Mouse (Mus musculus): ENCODE results near the gene Card11.

The Card11 gene

DNA sequence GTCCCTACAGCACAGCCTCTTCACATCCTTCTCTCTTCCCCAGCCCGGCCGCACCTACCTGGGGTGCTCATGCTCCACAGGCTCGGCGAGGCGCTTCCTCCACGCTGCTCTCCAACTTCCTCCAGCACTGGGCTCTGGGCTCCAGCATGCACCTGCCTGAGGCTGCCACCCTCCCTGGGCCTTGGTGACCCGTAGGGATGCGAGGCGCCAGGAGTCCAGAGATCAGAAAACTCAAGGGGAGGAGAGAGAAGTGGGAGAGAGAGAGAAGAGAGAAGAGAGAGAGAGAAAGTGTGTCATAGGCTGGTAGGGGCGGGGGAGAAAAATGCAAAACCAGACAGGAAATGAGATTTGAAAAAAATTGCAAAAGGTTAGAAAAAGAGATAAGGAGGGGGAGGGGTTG is at the start of gene Card11:
Card11 (minus strand) TSS at position 234 of the 400 bp plus-strand sequence.
- no peak for ATAC-seq (ENCODE audit: low TSS enrichment)

DNA sequence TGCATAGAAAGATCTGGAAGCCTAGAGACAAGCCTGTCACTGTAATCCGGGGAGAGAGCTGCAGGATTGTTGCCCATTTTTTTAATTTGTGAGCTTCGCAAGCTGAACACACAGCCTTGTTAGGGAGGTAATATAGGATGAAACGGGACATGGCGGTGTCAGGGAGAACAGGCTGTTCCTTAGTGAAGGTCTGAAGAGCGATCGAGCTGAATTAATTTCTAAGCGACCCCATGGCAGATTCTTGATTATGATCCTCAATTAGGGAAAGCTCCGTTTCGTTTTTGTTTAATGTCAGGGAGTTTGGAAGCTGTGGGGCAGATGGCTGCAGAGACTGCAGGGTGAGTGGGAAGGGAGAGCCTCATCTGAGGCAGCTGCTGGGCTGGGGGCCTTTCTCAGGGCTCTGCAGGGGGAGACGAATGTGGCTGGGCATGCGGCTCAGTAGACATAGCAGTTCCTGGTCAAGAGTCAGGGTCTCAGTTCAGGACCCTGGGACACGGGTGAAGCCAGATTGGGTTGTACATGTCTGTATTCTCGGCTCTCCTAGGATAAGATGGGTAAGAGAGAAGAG is 47.4 kb upstream of the Card11 start:
- ATAC-seq (ENCODE audit: low TSS enrichment), result no peak

DNA sequence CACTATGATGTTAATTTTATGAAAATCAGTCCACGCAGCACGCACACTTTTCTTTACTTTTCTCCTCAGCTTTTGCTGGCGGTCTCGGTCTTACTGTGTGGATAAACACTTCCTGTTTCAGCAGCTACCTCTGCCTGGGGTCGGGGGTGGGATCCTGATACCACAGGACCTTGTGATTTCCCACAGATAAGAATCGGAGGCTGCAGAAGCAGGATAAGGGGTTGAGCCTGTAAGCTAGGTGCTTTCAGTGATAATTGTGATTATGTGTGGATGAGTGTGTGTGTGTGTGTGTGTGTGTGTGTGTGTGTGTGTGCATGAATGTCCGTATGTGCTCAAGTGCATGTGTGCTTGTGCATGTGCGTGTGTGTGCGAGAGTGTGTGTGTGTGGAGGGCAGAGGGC is 44.6 kb upstream of the Card11 start:
- ATAC-seq (ENCODE audit: low TSS enrichment), result no peak

DNA sequence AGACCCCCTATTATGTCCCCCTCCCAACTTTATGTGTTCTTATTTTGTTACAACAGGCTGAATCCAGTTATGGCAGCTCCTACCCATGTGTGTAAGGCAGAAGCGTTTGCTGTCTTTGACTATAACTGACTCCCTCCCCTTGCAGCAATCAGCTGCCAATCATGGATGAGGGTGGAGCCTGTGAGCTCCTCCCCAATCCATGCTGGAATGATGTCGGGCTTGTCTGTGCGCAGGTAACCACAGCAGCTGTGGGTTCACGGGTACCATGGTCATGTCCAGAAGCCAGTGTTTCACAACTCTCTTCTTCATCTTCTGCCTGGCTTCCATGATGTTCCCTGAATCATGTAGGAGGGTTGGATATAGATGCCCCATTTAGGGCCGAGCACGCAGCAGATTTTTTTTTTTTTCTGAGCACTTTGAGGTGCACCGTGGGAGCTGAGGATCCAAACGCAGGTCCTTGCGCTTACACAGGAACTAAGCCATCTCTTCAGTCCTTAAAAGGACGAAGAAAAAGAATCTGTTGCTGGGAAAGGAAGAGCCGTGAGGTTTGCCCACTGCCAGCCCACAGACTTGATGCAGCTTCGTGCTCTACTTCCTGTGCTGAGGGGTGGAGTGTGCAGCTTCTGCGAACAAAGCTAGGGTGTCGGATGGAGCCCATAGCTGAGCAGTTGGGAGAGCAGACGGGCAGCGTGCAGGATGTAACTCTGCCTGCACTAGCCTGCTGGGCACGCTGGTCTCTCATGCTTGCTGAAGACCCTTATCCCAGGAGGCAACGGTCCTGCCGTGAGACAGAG is 43.5 kb upstream of the Card11 start:
- ATAC-seq (ENCODE audit: low TSS enrichment), result peak; percentile 95

DNA sequence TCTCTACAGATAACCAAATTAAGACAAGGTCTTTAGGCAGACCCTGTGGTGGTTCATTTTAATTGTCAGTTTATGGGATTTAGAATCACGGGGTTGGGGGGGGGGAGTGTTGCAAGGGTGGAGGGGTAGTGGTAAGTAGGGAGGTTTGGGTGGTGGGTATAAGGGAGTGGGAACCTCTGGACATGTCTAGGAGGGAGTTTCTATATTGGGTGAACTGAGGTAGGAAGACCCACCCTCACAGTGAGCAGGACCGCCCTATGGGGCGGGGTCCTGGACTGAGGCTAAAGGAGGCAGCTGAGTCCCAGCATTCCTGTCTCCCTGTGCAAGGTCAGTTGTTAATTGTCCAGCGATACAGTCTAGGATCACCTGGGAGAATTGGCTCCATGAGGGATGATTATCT is 42.0 kb upstream of the Card11 start:
- no peak for ATAC-seq (ENCODE audit: low TSS enrichment)

DNA sequence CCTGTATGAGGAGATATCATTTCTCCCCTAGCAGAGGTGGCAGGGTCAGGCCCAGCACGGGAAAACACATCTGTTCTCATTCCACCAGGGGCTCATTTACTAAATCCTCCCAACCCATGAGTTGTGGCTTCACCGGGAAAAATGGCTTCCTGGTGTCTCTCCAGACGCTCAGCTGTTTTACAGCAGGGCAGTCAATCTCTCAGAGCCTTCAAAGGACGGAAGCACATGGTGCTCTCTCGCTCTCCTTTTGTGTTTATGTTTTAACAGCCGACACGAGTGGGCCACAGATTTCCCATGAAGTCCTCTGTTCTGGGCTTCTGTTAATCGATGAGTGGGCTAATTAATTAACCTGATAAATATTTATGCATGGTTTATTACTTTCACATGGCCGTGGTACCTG is 40.5 kb upstream of the Card11 start:
- no peak for ATAC-seq (ENCODE audit: low TSS enrichment)

DNA sequence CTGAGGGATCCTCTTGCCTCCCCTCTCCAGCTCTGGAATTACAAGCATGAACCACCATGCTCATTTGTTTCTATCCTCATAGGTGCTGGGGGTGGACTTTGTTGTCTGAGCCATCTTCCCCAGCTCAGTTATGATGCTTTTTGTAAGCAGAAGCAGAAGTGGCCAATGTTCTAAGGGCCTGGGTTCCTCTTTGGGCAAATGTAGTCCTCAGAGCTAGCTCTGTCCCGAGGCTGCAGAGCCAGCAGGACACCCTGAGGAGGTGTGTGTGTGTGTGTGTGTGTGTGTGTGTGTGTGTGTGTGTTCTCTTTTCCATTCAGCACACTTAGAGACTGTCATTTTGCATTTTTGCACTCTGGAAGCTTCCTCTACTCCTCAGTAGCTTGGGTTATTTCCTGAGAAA is 38.0 kb upstream of the Card11 start:
- ATAC-seq (ENCODE audit: low TSS enrichment), result no peak

DNA sequence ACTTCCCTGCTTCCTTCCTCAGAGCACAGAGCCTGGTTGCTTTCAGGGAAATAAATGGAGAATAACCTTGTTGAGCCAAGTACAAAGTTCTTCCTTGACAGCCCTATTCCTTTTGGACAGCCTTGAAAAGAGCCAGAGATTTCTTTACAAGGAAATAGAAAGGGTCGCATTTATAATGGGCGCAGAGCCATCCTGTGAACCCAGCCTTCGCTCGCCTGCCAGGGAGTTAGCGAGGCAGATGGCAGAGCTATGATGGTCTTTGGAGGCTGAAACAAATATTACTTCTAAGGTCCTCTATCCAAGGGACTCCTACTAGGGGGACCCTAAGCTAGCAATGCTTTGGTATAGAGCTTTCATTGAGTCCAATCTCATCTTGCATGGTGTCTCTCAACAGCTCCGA is 35.0 kb upstream of the Card11 start:
- no peak for ATAC-seq (ENCODE audit: low TSS enrichment)

DNA sequence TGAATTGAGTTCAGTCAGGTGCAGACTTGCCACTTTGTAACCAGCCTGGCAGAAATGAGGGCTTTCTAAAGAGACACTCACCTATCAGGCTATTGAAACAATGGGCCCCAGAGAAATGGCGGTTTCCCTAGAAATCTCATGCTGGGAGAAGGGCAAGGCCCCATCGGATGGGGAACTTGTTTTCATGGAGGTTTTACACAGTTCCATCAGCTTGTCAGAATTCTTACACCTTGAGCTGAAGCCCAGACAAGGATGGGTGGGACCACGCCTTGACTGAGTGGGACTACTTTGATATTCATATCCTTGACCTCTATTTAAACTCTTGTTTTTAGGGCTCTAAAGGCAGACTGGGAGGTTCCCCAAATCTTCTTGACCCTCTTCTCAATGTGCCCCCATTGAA is 33.9 kb upstream of the Card11 start:
- ATAC-seq (ENCODE audit: low TSS enrichment), result no peak

DNA sequence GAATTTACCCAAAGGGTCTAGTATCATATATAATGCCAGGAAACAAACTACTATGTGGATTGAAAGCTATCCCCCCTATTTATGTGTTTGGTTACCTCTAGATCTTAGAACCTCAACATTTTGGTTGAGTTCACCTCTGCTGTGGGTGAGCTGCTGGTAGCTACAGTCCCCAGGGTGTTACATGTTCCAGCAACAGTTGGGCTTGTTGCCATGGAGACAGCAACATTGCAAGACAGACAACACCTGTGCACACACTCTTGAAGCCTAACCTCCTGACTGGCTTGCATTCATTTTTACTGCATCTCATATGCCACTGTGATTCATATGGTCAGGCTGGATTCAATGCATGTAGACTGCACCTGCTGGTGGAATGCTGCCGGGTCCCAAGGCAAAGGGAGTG is 32.6 kb upstream of the Card11 start:
- no peak for ATAC-seq (ENCODE audit: low TSS enrichment)

DNA sequence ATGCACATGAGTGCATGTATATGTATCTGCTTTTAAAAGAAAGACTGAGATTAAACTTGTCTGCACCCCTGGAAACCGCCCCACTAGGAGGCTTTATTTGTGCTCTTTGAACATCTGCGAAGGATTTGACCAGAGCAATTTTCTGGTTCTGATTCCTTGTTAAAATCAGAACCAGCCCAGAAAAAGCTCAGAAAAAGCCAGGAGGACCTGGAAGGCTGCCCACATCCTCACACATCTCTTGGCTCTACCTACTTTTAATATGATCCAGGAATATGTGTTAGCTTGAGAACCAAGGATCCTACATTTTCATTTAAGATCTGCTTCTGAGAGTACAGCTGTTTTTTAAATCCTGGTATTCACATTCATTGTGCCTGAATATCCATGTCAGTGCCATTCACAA is 29.0 kb upstream of the Card11 start:
- ATAC-seq (ENCODE audit: low TSS enrichment), result 0 out of 2 replicates have a peak, but pooled peaks have one; percentile 20

DNA sequence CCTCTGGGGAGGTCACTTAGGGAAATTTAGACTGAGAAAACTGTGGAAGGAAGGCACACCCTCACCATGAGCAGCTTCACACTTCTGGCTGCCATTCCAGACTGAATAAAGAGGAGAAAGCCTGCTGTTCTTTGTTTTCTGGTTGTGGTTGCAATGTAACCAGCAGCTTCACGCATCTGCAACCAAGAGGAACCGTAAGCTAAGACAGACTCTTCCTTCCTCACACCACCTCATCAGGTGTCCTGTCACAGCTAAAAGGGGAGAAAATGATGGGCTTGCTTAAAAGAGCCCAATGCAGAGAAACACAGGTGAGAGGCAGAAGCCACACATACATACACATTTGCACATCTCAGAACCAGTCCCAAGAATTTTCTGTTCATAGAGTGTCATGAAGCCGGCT is 25.3 kb upstream of the Card11 start:
- no peak for ATAC-seq (ENCODE audit: low TSS enrichment)

DNA sequence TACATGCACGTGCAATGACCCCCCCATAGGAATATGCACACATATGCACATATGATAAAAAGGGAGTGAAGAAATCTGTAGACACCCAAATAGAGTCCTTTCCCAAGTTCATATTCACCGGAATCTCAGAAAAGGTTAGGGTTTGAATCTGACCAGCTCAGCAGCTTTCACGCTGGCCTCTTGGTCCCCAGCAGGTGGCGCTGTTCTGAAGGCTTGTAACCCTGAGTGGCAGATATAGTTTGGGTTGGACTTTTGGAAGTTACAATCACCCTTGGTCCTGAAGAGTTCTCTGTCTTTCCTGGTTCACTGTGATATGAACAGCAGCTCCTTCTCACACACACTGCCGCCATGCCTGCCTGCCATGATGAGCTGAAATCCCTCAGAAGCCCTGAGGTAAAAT is 24.1 kb upstream of the Card11 start:
- ATAC-seq (ENCODE audit: low TSS enrichment), result no peak

DNA sequence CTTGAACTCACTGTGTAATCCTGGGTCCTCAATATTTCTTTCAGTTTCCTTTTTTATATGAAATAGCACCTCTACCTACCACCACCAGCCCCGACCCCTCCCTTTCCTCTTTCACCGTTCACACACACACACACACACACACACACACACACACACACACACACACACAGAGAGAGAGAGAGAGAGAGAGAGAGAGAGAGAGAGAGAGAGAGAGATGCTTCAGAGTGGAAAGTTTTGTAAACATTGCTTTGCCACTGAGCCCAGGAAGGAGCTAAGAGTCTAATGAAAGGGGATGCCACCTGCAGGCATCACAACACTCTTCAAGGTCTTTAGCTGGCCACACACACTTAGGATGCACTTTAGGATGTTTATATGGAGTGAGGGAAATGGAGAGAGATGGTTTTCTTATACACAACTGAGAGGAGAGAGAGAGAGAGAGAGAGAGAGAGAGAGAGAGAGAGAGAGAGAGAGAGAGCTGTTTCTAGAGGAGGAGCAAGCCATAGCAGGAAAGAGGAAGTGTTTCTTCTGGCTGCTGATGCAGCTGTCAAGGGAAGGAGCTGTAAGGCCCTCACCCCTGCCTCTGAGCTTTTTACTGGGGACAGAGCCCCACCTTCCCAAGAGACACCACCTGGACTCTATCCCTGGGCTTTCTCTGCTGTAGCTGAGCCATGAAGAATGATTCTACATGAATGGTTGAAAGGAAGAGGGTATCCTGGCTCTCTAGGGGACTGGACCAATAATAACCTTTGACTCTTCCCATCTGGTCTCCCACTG is 17.7 kb upstream of the Card11 start:
- no peak for ATAC-seq (ENCODE audit: low TSS enrichment)

DNA sequence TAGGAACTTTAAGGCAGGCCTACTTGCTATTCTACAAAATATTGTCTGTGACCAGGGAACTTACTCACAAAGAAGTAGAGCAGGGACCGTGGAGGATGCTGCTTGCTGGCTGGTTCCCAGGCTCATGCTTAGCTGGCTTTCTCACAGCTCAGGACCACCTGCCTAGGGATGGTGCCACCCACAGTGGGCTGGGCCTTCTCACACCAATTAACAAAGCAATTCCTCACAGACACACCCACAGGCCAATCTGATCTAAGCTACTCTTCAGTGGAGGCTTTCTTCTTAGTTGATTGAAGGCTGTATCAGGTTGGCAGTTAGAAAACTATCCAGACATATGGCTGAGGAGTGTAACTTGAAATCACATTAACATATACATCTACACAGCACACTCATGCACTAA is 15.7 kb upstream of the Card11 start:
- ATAC-seq (ENCODE audit: low TSS enrichment), result no peak

DNA sequence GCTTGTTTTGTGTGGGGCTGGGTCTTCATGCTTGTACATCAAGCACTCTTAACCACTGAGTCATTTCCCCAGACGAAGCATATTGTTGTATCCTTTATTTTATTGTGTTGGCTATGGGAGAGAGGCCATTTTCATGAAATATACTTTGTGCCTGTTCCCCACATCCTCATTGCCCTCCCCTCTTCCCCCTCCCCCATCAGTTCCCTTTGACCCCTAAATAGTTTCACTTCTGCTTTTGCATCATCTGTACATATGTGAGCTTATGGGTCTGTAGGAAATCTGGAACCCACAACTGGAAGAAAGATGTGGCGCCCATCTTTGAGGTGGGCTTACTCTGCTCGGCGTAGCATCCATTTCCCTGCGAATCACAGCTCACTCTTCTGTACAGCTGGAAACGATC is 13.8 kb upstream of the Card11 start:
- ATAC-seq (ENCODE audit: low TSS enrichment), result no peak

DNA sequence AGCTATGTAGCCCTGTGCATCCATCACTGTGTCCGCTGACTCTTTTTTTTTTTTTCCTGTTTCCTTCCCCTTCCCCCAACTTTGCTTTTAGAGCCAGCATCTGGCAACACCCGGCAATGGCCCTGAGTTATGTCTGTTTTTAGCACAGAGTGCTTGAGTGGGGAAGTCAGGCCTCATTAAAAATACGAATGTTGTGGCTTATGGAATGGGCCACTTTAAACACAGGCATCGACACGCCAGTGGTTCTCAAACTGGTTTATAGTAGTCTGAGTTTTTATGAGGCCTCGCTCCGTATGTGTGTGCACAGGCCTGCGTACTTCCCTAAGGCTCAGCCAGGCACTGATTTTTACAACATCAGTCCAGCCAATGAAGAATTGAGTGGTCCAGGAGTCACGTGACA is 13.1 kb upstream of the Card11 start:
- ATAC-seq (ENCODE audit: low TSS enrichment), result no peak

DNA sequence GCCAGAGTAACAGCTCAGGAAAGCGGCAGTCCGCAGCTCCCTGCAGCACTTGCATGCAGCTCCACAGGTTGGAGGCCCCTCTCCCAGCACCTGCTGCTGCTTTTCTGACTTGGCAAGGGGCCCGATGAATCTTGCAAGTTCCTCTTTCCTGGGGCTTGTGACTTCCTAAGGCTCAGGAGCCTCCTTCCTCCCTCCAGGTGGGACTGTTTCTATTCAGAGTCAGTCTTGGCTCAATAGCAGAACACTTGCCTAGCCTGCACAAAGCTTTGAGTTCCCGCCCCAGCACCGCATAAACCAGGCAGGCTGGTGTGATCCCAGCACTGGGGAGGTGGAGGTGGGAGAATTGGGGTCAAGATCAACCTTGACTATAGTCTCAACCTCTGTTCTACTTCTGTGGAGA is 5.1 kb upstream of the Card11 start:
- no peak for ATAC-seq (ENCODE audit: low TSS enrichment)

DNA sequence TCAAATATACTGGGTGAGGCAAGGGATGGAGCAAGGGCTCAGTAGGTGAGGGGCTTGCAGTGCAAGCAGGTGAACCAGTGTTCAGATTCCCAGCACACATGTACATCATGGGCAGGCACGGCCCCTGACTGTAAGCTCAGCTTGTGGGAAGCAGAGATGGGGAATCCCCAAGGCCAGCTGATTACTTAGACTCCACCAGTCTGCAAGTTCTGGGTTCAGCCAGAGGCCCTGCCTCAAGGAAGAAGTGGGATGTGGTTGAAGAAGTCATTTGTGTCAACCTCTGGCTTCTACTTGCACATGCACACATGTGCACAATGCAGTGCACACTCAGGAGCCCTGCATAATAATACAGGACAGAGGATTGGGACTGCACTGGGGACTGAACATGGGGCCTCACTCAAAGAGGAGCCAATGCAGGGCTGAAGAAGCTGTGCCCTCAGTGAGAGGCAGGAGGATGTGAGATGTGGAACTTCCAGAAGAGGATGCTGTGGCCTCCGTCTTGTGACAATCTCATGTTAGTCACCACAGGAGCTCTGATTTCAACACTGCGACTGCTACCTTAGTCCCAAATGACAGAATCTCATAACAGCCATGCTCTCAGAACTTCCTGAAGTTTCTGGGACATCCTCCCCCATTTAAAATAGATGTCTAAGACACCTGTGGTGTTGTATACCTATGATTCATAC is 3.8 kb upstream of the Card11 start:
- ATAC-seq (ENCODE audit: low TSS enrichment), result no peak

DNA sequence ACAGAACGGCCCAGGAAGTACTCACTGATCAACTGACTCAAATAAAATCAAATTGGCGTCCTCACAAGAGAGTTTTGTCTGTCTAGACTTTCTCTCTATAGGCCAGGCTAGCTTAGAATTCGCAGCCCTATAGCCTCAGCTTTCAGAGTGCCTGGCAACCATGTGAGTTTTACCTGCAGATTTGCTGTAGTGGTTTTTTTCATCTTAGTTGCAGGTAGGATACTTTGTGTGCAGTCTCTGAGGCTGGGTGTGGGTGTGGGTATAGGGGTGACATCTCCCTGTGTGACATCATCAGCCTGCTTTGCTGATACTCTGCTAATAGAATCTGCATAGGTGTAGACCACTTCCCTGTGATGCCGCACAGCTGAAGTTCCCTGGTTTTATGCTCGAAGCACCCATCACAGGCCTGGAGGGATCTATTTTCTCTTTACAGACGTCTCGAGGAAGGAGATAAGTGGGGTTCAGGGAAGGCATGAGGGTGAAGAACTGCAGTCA is 1.2 kb downstream of the Card11 start:
- ATAC-seq (ENCODE audit: low TSS enrichment), result no peak

DNA sequence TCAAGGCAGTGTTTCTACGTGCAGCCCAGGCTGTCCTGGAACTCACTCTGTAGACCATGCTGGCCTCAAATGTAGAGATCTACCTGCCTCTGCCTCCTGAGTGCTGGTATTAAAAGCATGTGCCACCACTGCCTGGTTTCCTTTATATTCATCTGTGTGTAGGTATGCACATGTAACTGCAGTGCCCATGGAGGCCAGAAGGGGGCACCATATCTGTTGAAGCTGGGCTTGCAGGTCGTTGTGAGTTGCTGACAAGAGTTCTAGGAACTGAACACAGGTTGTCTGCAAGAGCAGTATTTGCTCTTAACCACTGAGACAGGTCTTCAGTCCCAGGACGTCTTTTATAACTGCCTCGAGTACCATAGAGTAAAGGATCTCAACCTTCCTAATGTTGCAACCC is 2.6 kb downstream of the Card11 start:
- ATAC-seq (ENCODE audit: low TSS enrichment), result no peak

Data from frontal cortex, adult (tissue).